Mouse (Mus musculus) hindbrain, embryonic 13.5 days (tissue): Measurements from ENCODE around the gene Olfm2. TPM values are rescaled to one million over a fixed set of nuclear protein-coding genes. Genes with fewer than 3 reads are reported as not detected.

Experiments used
- ATAC-seq: fragments of 200-750 bp; cut with Nextera tagmentation; 2 replicates; pipeline ENCODE4 v1.8.0; 2017; ENCODE audit warnings: moderate TSS enrichment; ENCODE audit not compliant: low FRiP score
- H3K27ac ChIP-seq: fragments of 300-500 bp; sonication (generic); 2 replicates; pipeline ENCODE4 v1.5.1; 2015; ENCODE audit warnings: inconsistent platforms, mild to moderate bottlenecking, moderate library complexity
- H3K27me3 ChIP-seq: fragments of 300-500 bp; sonication (generic); 2 replicates; pipeline ENCODE4 v1.6.1; 2015; ENCODE audit warnings: mild to moderate bottlenecking, inconsistent platforms
- H3K36me3 ChIP-seq: fragments of 300-500 bp; sonication (generic); 2 replicates; pipeline ENCODE4 v1.6.1; 2015; ENCODE audit warnings: mild to moderate bottlenecking, inconsistent platforms
- H3K4me1 ChIP-seq: fragments of 300-500 bp; sonication (generic); replicated peaks from 2 replicates; pipeline ENCODE4 v1.6.1; 2015; ENCODE audit warnings: inconsistent platforms
- H3K4me2 ChIP-seq: fragments of 300-500 bp; sonication (generic); 2 replicates; pipeline ENCODE4 v1.6.1; 2015; ENCODE audit warnings: inconsistent platforms, mild to moderate bottlenecking, moderate library complexity
- H3K4me3 ChIP-seq: fragments of 300-500 bp; sonication (generic); 2 replicates; pipeline ENCODE4 v1.5.1; 2015; ENCODE audit warnings: mild to moderate bottlenecking, inconsistent platforms
- H3K9ac ChIP-seq: fragments of 300-500 bp; sonication (generic); 2 replicates; pipeline ENCODE4 v1.6.1; 2015; ENCODE audit warnings: mild to moderate bottlenecking, inconsistent platforms
- H3K9me3 ChIP-seq: fragments of 300-500 bp; sonication (generic); 2 replicates; pipeline ENCODE4 v1.6.1; 2016; ENCODE audit warnings: inconsistent platforms
- WGBS: fragments of 180-500 bp; shearing (Covaris S2); methylation state at CpG from one replicate; pipeline ENCODE4 v1.1.7; 2015; 5-methylcytosine and 5-hydroxymethylcytosine counted together
- polyA plus RNA-seq: library from polyadenylated mRNA; unstranded; fragments of >200 nt; fragmentation: Nextera tagmentation; extraction: Ambion mirVana; gene quantifications from 2 replicates; pipeline ENCODE4 v1.2.1, GENCODE M21; 2015

Gene Olfm2
- polyA plus RNA-seq, 1 experiment from 2014 or later = 133 TPM

- Histone ChIP-seq H3K4me3 (no peak overlapping the region), H3K4me2 (no peak overlapping the region), H3K27ac (peak overlapping the region; percentile 86), H3K9me3 (no peaks in the 10 kb centered on the region), H3K9ac (no peak overlapping the region), H3K27me3 (no peaks in the 10 kb centered on the region), H3K36me3 (no peaks in the 10 kb centered on the region), H3K4me1 (peaks cover 26% of the 10 kb centered on the region)
- 29% methylated on average over 1 of the region's 1 CpGs for WGBS
- no peak for ATAC-seq
Observed at GRCm38 (mm10) chr9:20689403-20689802, 56.7 kb downstream of the Olfm2 start.

GRCm38 (mm10) chr9:20685081-20685861 is 60.9 kb downstream of the Olfm2 start:
- H3K27ac ChIP-seq = no peak overlapping the region

GRCm38 (mm10) chr9:20682389-20682722 is 63.8 kb downstream of the Olfm2 start:
- Histone ChIP-seq H3K4me3 (no peak overlapping the region), H3K4me2 (no peak overlapping the region), H3K9me3 (no peaks in the 10 kb centered on the region), H3K27me3 (no peaks in the 10 kb centered on the region), H3K9ac (no peak overlapping the region), H3K4me1 (peaks cover 30% of the 10 kb centered on the region), H3K36me3 (no peaks in the 10 kb centered on the region), H3K27ac (peak overlapping the region; percentile 63)
- 55% methylated on average over 2 of the region's 2 CpGs for WGBS
- no peak for ATAC-seq

More at GRCm38 (mm10) chr9:20685081-20685861, 60.9 kb downstream of the Olfm2 start:
- ATAC-seq = no peak
- no peak overlapping the region for H3K9ac ChIP-seq
- no peaks in the 10 kb centered on the region for H3K9me3 ChIP-seq
- H3K36me3 ChIP-seq = no peaks in the 10 kb centered on the region
- WGBS = 56% methylated on average over 16 of the region's 17 CpGs
- no peak overlapping the region for H3K4me3 ChIP-seq
- peaks cover 24% of the 10 kb centered on the region for H3K4me1 ChIP-seq
- H3K27me3 ChIP-seq = no peaks in the 10 kb centered on the region
- H3K4me2 ChIP-seq = no peak overlapping the region

GRCm38 (mm10) chr9:20681546-20682388 is 64.4 kb downstream of the Olfm2 start:
- Histone ChIP-seq H3K4me2 (no peak overlapping the region), H3K27ac (peak overlapping the region; percentile 63), H3K4me1 (peaks cover 30% of the 10 kb centered on the region), H3K9ac (no peak overlapping the region), H3K27me3 (no peaks in the 10 kb centered on the region), H3K36me3 (0 out of 2 replicates have a peak, but pooled peaks cover 2% of the 10 kb centered on the region), H3K9me3 (no peaks in the 10 kb centered on the region), H3K4me3 (no peak overlapping the region)
- WGBS = 51% methylated on average over 7 of the region's 7 CpGs
- ATAC-seq = peak; percentile 37; the same call in 1 of the 2 replicates

GRCm38 (mm10) chr9:20680378-20680958 is 65.7 kb downstream of the Olfm2 start:
- Histone ChIP-seq H3K27me3 (no peaks in the 10 kb centered on the region), H3K4me1 (peaks cover 30% of the 10 kb centered on the region), H3K4me2 (no peak overlapping the region), H3K4me3 (no peak overlapping the region), H3K9ac (no peak overlapping the region), H3K27ac (peak overlapping the region; percentile 66), H3K36me3 (peaks cover 2% of the 10 kb centered on the region; the same call in 1 of the 2 replicates), H3K9me3 (no peaks in the 10 kb centered on the region)
- no peak for ATAC-seq
- 51% methylated on average over 9 of the region's 9 CpGs for WGBS

- no peaks in the 10 kb centered on the region for H3K27me3 ChIP-seq
- H3K9me3 ChIP-seq = no peaks in the 10 kb centered on the region
- H3K36me3 ChIP-seq = peaks cover 12% of the 10 kb centered on the region
- peak overlapping the region; percentile 30; the same call in 1 of the 2 replicates for H3K27ac ChIP-seq
- H3K4me3 ChIP-seq = no peak overlapping the region
- H3K4me1 ChIP-seq = peaks cover 30% of the 10 kb centered on the region
- H3K4me2 ChIP-seq = no peak overlapping the region
- no peak for ATAC-seq
- 89% methylated on average over 12 of the region's 12 CpGs for WGBS
- H3K9ac ChIP-seq = no peak overlapping the region
Observed at GRCm38 (mm10) chr9:20677892-20678291, 68.3 kb downstream of the Olfm2 start.

- Histone ChIP-seq H3K9ac (no peak overlapping the region), H3K4me2 (no peak overlapping the region), H3K9me3 (no peaks in the 10 kb centered on the region), H3K27me3 (no peaks in the 10 kb centered on the region), H3K4me1 (peaks cover 4% of the 10 kb centered on the region), H3K27ac (no peak overlapping the region), H3K36me3 (peaks cover 51% of the 10 kb centered on the region), H3K4me3 (no peak overlapping the region)
- WGBS = 91% methylated on average over 16 of the region's 16 CpGs
- no peak for ATAC-seq
Observed at GRCm38 (mm10) chr9:20672047-20672446, 74.1 kb downstream of the Olfm2 start.

GRCm38 (mm10) chr9:20668065-20668464 is 78.1 kb downstream of the Olfm2 start:
- Histone ChIP-seq H3K4me3 (no peak overlapping the region), H3K9me3 (no peaks in the 10 kb centered on the region), H3K27me3 (no peaks in the 10 kb centered on the region), H3K36me3 (peaks cover 58% of the 10 kb centered on the region), H3K27ac (no peak overlapping the region), H3K4me2 (no peak overlapping the region), H3K4me1 (peaks cover 44% of the 10 kb centered on the region), H3K9ac (no peak overlapping the region)
- no peak for ATAC-seq
- 95% methylated on average over 22 of the region's 22 CpGs for WGBS

GRCm38 (mm10) chr9:20666510-20667034 is 79.6 kb downstream of the Olfm2 start:
- Histone ChIP-seq H3K27ac (peak overlapping the region; percentile 93), H3K4me3 (no peak overlapping the region), H3K27me3 (no peaks in the 10 kb centered on the region), H3K4me1 (peaks cover 58% of the 10 kb centered on the region), H3K9ac (no peak overlapping the region), H3K36me3 (peaks cover 59% of the 10 kb centered on the region), H3K4me2 (no peak overlapping the region), H3K9me3 (no peaks in the 10 kb centered on the region)
- ATAC-seq = no peak
- 17% methylated on average over 6 of the region's 7 CpGs for WGBS

- H3K36me3 ChIP-seq = peaks cover 61% of the 10 kb centered on the region
- no peak for ATAC-seq
- no peak overlapping the region for H3K9ac ChIP-seq
- no peak overlapping the region for H3K4me2 ChIP-seq
- H3K27me3 ChIP-seq = no peaks in the 10 kb centered on the region
- H3K9me3 ChIP-seq = no peaks in the 10 kb centered on the region
- H3K4me3 ChIP-seq = no peak overlapping the region
- H3K27ac ChIP-seq = peak overlapping the region; percentile 93
- whole genome bisulfite sequencing = 9% methylated on average over 8 of the region's 8 CpGs
- peaks cover 58% of the 10 kb centered on the region for H3K4me1 ChIP-seq
Observed at GRCm38 (mm10) chr9:20665925-20666324, 80.2 kb downstream of the Olfm2 start.

GRCm38 (mm10) chr9:20664982-20665637 is 81.0 kb downstream of the Olfm2 start:
- no peak overlapping the region for H3K9ac ChIP-seq
- no peak overlapping the region for H3K4me3 ChIP-seq
- H3K27me3 ChIP-seq = no peaks in the 10 kb centered on the region
- peak overlapping the region; percentile 93 for H3K27ac ChIP-seq
- WGBS = 74% methylated on average over 5 of the region's 5 CpGs
- no peaks in the 10 kb centered on the region for H3K9me3 ChIP-seq
- H3K4me1 ChIP-seq = peaks cover 58% of the 10 kb centered on the region
- no peak for ATAC-seq
- no peak overlapping the region for H3K4me2 ChIP-seq
- H3K36me3 ChIP-seq = peaks cover 65% of the 10 kb centered on the region
